Mouse (Mus musculus): ENCODE results near the gene Mkrn2. TPM values are rescaled to one million over a fixed set of nuclear protein-coding genes. Genes with fewer than 3 reads are reported as not detected.
"Not testable (repeated sequence)": the region's sequence is repeated elsewhere in the genome, so short reads cannot be mapped to it uniquely, and the experiment has no call there.

Mkrn2 gene
- total RNA-seq, 1 experiment from 2014 or later = 36.2 TPM

- DNase-seq = peak; percentile 60
These were observed 5.7 kb downstream of the Mkrn2 start for GRCm38 (mm10) chr6:115607429-115607828.

GRCm38 (mm10) chr6:115609121-115609520, 7.4 kb downstream of the Mkrn2 start:
- DNase-seq = peak; percentile 33

- DNase-seq = no peak
These were observed 8.6 kb downstream of the Mkrn2 start for GRCm38 (mm10) chr6:115610301-115610700.

- DNase-seq = no peak
These were observed 12.1 kb downstream of the Mkrn2 start for GRCm38 (mm10) chr6:115613793-115614192.

GRCm38 (mm10) chr6:115615983-115616382, 14.3 kb downstream of the Mkrn2 start:
- no peak for DNase-seq

GRCm38 (mm10) chr6:115619818-115620217, 18.1 kb downstream of the Mkrn2 start:
- peak; percentile 19 for DNase-seq

GRCm38 (mm10) chr6:115620942-115621341, 19.2 kb downstream of the Mkrn2 start:
- no peak for DNase-seq

- DNase-seq = no peak
These were observed 24.4 kb downstream of the Mkrn2 start for GRCm38 (mm10) chr6:115626121-115626520.

GRCm38 (mm10) chr6:115631056-115631795, 29.5 kb downstream of the Mkrn2 start:
- DNase-seq = no peak

- DNase-seq = peak; percentile 53
These were observed 32.3 kb downstream of the Mkrn2 start for GRCm38 (mm10) chr6:115634015-115634414.

- not testable (repeated sequence) for DNase-seq
These were observed 36.5 kb downstream of the Mkrn2 start for GRCm38 (mm10) chr6:115638188-115638587.

- no peak for DNase-seq
These were observed 41.6 kb downstream of the Mkrn2 start for GRCm38 (mm10) chr6:115643315-115643714.

GRCm38 (mm10) chr6:115649792-115650365, 48.2 kb downstream of the Mkrn2 start:
- DNase-seq = no peak

GRCm38 (mm10) chr6:115650476-115651427, 49.0 kb downstream of the Mkrn2 start:
- peak; percentile 12 for DNase-seq

GRCm38 (mm10) chr6:115651719-115652118, 50.0 kb downstream of the Mkrn2 start:
- no peak for DNase-seq

GRCm38 (mm10) chr6:115653939-115654338, 52.2 kb downstream of the Mkrn2 start:
- no peak for DNase-seq

GRCm38 (mm10) chr6:115658802-115659201, 57.1 kb downstream of the Mkrn2 start:
- DNase-seq = no peak

- peak; percentile 12 for DNase-seq
These were observed 62.6 kb downstream of the Mkrn2 start for GRCm38 (mm10) chr6:115664268-115664667.

- DNase-seq = peak; percentile 58
These were observed 64.9 kb downstream of the Mkrn2 start for GRCm38 (mm10) chr6:115666641-115667040.

Measured in adrenal gland, postnatal 14 days (tissue).